Mouse (Mus musculus): Measurements from ENCODE around the gene Il2rb. TPM values are rescaled to one million over a fixed set of nuclear protein-coding genes. Genes with fewer than 3 reads are reported as not detected.

The Il2rb gene
- polyA plus RNA-seq, 1 experiment, result 3.1 TPM

DNA sequence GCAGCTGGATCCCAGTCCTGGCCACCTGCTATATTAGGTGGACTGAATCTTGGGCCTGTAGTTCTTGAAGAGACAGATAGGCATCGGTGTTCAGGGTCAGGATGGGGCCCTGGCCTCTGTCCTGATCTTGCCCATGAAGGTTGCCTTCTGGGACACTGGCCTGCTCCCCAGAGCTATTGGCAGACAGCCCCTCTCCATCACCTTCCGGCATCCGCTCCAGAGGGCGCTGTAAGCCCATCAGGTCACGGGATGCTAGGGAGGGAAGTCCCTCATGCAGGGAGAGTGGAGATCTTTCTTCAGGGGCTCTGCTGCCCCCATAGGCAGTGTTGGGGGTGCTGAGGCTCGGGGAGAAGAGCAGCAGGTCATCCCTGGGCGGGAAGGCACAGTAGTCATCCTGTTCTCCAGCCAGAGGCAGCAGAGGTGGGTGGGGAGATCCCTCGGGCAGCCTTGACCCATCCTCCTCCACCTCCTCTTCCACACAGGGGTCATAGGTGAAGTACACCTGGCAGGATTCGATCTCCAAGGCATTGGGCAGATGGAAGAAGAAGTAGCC is 13.5 kb downstream of the Il2rb start:
- no peak for DNase-seq (ENCODE audit: low read depth)

GRCm38 (mm10) chr15:78480991-78481390 is 14.1 kb downstream of the Il2rb start:
- DNase-seq (ENCODE audit: low read depth), result no peak

GRCm38 (mm10) chr15:78480111-78480510 is 15.0 kb downstream of the Il2rb start:
- DNase-seq (ENCODE audit: low read depth), result no peak

DNA sequence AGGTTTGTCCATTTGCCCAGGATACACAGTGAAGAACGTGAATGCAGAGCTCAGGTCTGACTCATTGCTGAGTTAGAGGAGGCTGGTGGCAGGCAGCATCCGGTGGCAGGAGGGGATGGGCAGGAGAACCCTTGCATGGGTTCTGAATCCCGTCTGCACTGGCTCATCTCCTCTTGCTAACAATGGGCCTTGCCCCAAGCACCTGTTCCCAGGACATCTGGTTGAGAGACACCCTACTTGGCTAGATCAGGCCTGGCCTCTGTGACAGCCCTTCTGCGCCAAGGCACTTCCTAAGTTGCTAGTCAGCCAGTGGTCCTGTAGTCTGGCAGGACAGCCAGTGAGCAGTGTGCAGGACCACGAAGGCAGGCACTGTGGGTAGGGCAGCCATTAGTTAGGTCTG is 15.6 kb downstream of the Il2rb start:
- no peak for DNase-seq (ENCODE audit: low read depth)

DNA sequence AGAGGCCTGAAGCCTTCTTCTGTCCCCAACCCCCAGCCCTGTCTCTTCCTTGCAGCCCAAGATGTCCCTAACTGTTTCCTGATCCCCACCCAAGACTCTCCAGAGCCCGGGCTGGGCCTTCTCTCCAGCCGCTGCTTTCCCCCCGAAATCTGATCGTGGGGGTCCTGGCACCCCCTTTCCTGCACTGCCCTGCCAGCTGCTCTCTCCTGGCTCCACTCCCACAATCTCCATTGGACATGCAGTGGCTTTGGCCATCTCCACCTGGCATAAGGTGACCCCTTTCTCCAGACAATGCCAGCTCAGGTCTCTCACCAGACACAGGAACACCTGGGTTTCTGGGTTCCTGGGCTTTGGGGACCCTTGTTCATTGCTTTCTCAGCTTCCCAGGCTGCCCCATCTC is 17.0 kb downstream of the Il2rb start:
- no peak for DNase-seq (ENCODE audit: low read depth)

GRCm38 (mm10) chr15:78476878-78477277 is 18.2 kb downstream of the Il2rb start:
- no peak for DNase-seq (ENCODE audit: low read depth)

GRCm38 (mm10) chr15:78475604-78476031 is 19.5 kb downstream of the Il2rb start:
- no peak for DNase-seq (ENCODE audit: low read depth)

DNA sequence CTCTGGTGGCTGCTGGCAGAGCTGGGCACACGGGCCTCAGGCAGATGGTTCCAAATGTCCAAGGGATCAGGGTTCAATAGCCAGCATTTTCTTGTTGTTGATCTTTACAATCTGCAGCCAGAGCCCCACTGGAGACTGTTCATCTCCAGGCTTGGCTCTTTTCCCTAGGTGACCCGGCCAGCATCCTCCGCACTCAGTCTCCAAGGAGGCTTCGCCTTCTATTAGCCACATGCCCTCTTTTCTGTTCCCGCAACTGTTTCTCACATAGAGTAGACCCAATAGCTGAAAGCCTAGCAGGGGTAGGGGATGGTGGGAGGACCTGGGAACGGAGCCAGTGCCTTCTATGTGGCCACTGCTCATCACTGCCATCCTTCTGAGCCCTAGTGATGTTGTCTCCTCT is 21.6 kb downstream of the Il2rb start:
- no peak for DNase-seq (ENCODE audit: low read depth)

DNA sequence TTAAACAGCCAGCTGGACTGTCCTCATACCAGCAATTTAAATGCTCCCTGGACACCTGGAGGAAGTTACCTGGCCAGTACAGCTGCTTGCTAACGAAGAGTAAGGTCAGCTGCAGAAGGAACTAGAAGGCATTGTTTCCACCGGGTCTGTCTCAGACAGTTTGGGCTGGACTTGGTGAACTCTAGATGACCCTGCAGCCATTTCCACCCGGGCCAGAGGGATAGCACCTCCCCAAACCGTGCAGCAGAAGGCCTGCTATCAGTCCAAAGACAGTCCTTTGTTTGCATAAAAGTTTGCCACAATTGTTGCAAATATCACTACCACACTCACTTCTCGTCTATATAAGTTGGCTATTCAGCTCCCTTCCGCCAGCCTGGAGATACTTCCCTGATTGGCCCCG is 23.2 kb downstream of the Il2rb start:
- DNase-seq (ENCODE audit: low read depth), result no peak

- DNase-seq (ENCODE audit: low read depth), result peak; percentile 13
These were observed 24.4 kb downstream of the Il2rb start for GRCm38 (mm10) chr15:78470495-78471276.

- no peak for DNase-seq (ENCODE audit: low read depth)
These were observed 26.6 kb downstream of the Il2rb start, which contains the start of gene Tmprss6 for GRCm38 (mm10) chr15:78468379-78468937. Gene Tmprss6, minus strand, starts transcription at chr15:78468634.

DNA sequence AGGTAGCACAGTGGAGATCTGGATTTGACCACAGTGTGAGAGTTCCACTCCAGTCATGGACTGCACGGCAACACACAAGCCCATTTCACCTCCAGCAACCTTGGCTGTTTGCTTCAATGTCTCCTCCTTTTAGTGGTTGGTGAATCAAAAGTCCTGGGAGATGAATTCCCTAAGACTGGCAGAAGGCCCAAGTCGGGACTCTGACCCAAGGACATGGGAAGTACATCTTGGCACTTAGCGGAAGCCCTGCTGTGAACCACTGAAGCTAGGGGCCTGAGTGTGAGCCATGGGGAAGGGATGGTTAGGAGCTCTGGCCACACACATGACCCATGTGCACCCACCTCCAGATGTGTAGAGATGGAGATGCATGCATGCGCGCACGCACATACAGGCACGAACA is 27.5 kb downstream of the Il2rb start:
- DNase-seq (ENCODE audit: low read depth), result no peak

DNA sequence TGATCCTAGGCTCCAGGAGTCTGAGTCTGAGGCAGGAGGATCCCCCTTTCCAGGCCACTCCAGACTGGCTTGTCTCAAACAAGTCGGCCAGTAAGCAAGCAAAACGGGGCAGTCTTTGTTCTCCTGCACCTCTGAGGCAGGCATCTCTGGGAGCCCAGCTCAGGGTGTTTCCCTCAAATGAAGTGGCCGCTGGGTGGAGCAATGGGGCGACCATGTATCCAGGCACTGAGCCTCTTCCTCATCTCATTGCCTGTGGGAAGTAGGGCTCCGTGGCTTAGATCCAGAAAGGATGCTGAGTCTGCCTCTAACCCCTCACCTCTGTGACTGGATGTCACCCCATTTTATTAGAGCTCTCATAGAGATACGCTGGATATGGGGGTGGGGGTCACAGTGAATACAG is 28.3 kb downstream of the Il2rb start:
- no peak for DNase-seq (ENCODE audit: low read depth)

DNA sequence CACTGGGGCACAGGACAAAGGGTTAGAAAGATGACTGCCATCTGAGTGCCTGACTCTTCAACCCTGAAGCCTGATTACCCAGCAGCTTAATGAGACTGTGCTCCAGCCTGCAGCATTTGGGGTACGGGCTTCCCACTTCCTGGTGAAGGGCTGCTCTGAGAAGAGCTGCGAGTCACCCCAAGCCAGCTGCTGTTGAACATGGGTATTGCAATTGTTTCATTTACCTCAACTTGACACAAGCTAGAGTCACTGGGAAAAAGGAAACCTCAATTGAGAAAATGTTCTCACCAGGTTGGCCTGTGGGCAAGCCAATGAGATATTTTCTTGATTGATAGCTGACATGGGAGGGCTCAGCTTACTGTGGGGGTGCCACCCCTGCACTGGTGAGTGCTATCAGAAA is 32.1 kb downstream of the Il2rb start:
- no peak for DNase-seq (ENCODE audit: low read depth)

- no peak for DNase-seq (ENCODE audit: low read depth)
These were observed 37.9 kb downstream of the Il2rb start for GRCm38 (mm10) chr15:78457193-78457592.

- DNase-seq (ENCODE audit: low read depth), result no peak
These were observed 39.0 kb downstream of the Il2rb start for GRCm38 (mm10) chr15:78456051-78456450.

- no peak for DNase-seq (ENCODE audit: low read depth)
These were observed 39.9 kb downstream of the Il2rb start for GRCm38 (mm10) chr15:78455168-78455567.

GRCm38 (mm10) chr15:78452929-78453328 is 42.1 kb downstream of the Il2rb start:
- DNase-seq (ENCODE audit: low read depth), result no peak

DNA sequence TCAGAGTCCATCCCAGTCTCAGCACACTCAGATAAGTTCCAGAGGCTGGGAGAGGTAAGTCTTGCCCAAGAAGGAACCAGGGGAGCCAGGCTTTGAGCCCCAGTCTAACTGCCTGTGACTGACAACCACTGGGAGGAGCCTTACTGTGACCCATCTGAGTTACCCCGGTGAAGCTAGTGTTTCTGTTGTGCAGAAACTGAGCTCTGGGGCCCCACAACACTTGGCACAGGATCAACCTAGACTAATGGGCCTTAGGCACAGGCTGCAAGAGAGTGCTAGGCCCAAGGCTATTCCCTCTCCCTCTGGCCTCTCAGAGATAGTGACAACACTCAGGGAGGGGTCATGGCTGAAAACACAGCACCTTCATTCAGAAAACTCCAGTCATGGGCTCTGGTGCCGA is 43.9 kb downstream of the Il2rb start:
- no peak for DNase-seq (ENCODE audit: low read depth)

- no peak for DNase-seq (ENCODE audit: low read depth)
These were observed 44.7 kb downstream of the Il2rb start for GRCm38 (mm10) chr15:78450419-78450768.

GRCm38 (mm10) chr15:78449694-78450418 is 45.2 kb downstream of the Il2rb start:
- no peak for DNase-seq (ENCODE audit: low read depth)

DNA sequence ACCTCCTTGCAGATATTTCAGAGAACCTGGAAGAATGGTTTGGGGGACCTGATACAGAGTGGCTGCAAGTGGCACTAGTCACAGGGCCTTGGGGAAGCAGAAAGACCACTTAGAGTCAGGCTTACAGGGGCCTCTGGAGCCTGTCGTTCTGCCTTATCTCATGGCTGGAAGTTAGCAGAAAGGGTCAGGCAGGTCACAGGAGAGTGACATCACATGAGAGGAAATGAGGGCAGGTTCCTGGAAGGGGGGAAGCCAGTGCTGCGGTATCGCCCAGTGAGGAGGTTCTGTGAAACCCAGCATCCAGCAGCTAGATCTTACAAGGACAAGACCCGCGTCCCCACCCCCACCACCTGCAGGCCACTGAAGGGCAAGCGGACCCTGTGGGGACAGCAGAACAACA is 45.9 kb downstream of the Il2rb start:
- no peak for DNase-seq (ENCODE audit: low read depth)
